Mouse (Mus musculus) brown adipose tissue, adult 24 weeks (tissue): Measurements from ENCODE around the gene Dab1. TPM values are rescaled to one million over a fixed set of nuclear protein-coding genes. Genes with fewer than 3 reads are reported as not detected.

ENCODE experiments used
- H3K27ac ChIP-seq: fragments of 200-500 bp; replicated peaks from 2 replicates; pipeline ENCODE4 v1.5.1; 2012; ENCODE audit warnings: low read depth, mild to moderate bottlenecking, low read length
- H3K4me1 ChIP-seq: fragments of 200-500 bp; 2 replicates; pipeline ENCODE4 v1.6.1; 2012; ENCODE audit warnings: low read length, mixed read lengths; ENCODE audit not compliant: control insufficient read depth, insufficient read depth, insufficient read length
- H3K4me3 ChIP-seq: fragments of 200-500 bp; 2 replicates; pipeline ENCODE4 v1.5.1; 2012; ENCODE audit warnings: low read depth, mild to moderate bottlenecking, low read length, moderate library complexity; ENCODE audit not compliant: insufficient read depth
- polyA plus RNA-seq: library from polyadenylated mRNA; stranded (reverse); fragments of >200 nt; gene quantifications from 2 replicates; pipeline ENCODE4 v1.2.4, GENCODE M21; 2012; ENCODE audit not compliant: missing spikeins, insufficient read depth, insufficient read length

Dab1 gene
- polyA plus RNA-seq, 1 experiment, result not detected

DNA sequence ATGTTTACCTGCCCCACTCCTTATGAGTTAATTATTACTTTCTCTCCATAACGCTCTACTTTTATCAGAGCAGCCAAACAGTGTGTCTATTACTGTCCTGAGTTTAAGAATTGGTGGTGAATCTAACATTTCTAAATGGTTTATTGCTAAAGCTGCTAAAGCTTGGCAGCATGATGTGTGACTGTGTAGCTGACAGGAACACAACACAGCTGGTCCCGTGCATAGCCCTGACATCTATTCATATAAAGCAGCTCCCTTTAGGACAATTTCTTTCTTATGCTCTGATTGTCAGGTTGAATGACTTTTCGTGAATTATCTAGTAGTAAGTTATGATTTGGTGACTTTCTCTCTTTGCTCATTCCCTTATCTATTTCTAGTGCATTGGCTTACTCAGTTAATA, 329.1 kb downstream of the Dab1 start:
- Histone ChIP-seq H3K4me1 (no peaks in the 10 kb centered on the region), H3K4me3 (no peak overlapping the region), H3K27ac (no peak overlapping the region)

GRCm38 (mm10) chr4:103953652-103954220, 334.6 kb downstream of the Dab1 start:
- no peaks in the 10 kb centered on the region for H3K4me1 ChIP-seq
- no peak overlapping the region for H3K4me3 ChIP-seq
- H3K27ac ChIP-seq, result no peak overlapping the region

GRCm38 (mm10) chr4:103961134-103962049, 342.2 kb downstream of the Dab1 start:
- no peaks in the 10 kb centered on the region for H3K4me1 ChIP-seq
- H3K4me3 ChIP-seq, result no peak overlapping the region
- H3K27ac ChIP-seq, result no peak overlapping the region

GRCm38 (mm10) chr4:103969906-103970305, 350.7 kb downstream of the Dab1 start:
- Histone ChIP-seq H3K4me3 (no peak overlapping the region), H3K4me1 (no peaks in the 10 kb centered on the region), H3K27ac (no peak overlapping the region)

DNA sequence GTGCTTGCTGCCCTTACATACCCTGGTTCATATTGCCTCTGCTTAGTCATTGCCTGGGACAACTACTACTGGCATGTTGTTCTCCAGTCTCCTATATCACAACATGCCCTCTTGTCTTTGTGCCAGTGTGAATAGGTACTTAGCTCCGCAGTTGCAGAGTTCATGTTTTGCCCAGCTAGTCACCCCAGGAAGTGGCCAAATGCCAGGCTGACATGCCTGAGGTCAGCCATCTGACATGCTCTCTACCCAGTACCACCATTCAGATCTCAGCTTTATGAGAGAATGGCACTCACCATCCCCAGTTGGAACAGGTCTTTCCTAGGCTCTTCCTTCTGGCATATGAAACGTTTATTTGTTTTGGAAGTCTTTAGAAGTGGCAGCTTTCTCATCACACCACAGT, 355.4 kb downstream of the Dab1 start:
- no peak overlapping the region for H3K27ac ChIP-seq
- H3K4me1 ChIP-seq, result no peaks in the 10 kb centered on the region
- no peak overlapping the region for H3K4me3 ChIP-seq

DNA sequence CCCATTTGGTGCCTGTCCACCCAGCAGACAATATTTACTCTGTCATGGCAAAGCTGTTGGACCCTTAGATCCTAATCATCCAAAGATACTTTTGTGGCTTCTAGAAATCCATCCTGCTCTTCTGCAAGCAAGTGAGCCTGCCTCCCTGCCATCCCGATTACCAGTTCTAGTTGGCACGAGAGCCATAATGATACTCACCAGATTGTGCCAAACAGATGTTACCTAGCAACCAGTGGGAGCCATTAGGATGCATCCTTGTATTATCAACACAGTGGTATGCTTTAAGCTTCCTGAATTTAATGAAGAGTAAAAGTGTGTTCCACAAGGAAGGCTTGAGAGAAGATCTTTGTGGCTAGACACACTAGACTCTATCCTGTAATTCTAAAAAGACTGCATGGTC, 355.8 kb downstream of the Dab1 start:
- Histone ChIP-seq H3K4me1 (no peaks in the 10 kb centered on the region), H3K27ac (no peak overlapping the region), H3K4me3 (no peak overlapping the region)

DNA sequence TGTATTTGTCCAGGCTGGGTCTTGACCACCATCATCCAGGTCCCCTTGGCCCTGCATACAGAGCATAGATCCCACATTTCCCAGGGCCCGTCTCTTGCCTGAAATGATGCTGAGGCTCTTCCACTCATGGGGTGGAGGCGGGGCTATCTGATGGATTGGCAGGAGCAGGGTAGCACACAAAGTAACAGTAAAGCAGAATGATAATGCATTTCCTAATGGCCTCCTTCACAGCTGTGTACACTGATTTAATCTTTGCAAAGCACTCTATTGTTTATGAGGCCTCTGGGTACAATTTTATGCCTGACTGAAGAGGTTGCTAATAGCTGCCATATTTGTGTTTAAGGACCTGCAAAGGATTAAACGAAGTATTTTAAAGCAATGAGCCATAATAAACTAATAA, 374.7 kb downstream of the Dab1 start:
- no peaks in the 10 kb centered on the region for H3K4me1 ChIP-seq
- H3K4me3 ChIP-seq, result no peak overlapping the region
- no peak overlapping the region for H3K27ac ChIP-seq

DNA sequence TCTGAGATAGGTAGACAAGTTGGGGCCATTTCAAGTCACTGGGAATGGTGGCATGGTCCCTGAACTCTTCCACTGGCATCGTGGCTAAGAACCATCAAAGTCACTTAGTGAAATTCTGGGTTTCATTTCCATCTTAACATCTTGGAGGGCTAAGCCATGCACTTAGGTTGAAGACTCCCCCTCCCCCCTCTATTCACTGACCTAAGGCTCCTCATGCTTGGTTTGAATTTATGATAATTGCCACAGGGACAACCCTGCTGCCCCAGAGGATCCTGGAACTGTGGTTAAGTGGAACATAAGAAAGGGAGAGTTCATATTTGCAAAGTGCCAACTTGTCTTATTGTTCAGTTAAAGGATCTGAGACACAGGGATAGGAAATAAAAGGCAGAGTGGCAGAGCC, 375.2 kb downstream of the Dab1 start:
- no peaks in the 10 kb centered on the region for H3K4me1 ChIP-seq

DNA sequence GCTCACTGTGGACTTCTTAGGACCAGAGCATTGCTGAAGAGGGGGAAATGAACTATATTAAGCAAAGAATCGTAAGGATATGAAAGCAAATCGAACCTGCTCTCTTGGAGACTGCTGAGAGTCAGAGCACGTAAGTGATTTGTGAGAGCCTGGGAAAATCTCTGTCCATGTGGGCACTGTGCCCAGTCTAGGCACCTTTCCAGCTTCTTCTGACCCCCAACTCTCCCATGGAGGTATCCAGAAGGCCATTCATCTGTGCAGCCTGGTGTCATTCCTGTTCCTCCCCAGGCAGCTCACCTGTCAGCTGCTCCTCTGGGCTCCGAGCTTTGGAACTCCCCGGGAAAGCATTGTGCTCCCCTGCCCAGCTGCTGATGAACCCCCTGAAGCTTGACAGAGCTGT, 389.2 kb downstream of the Dab1 start:
- no peak overlapping the region for H3K27ac ChIP-seq
- H3K4me1 ChIP-seq, result no peaks in the 10 kb centered on the region
- no peak overlapping the region for H3K4me3 ChIP-seq

More for the DNA sequence above, 375.2 kb downstream of the Dab1 start:
- H3K4me3 ChIP-seq, result no peak overlapping the region
- H3K27ac ChIP-seq, result no peak overlapping the region

GRCm38 (mm10) chr4:104011683-104012082, 392.5 kb downstream of the Dab1 start:
- H3K4me3 ChIP-seq, result no peak overlapping the region
- H3K4me1 ChIP-seq, result no peaks in the 10 kb centered on the region
- H3K27ac ChIP-seq, result no peak overlapping the region

DNA sequence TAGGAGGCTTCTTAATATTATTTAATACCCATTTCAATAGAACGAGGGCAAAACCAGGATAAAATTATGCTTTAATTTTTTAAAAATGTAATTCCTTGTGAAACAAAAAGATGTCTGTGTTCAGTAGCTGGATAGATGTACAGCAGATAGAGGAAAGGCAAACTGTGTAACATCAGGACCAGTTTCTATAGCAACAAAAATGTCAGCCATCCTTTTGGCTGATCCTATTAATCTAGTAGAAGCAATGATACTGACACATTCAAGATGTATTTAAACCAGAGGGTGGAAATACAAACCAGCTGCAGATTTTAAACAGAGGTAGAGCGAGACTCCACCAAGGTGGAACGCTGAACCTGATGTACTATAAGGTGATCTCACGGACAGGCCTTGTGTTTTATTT, 393.0 kb downstream of the Dab1 start:
- Histone ChIP-seq H3K4me1 (no peaks in the 10 kb centered on the region), H3K27ac (no peak overlapping the region), H3K4me3 (no peak overlapping the region)

DNA sequence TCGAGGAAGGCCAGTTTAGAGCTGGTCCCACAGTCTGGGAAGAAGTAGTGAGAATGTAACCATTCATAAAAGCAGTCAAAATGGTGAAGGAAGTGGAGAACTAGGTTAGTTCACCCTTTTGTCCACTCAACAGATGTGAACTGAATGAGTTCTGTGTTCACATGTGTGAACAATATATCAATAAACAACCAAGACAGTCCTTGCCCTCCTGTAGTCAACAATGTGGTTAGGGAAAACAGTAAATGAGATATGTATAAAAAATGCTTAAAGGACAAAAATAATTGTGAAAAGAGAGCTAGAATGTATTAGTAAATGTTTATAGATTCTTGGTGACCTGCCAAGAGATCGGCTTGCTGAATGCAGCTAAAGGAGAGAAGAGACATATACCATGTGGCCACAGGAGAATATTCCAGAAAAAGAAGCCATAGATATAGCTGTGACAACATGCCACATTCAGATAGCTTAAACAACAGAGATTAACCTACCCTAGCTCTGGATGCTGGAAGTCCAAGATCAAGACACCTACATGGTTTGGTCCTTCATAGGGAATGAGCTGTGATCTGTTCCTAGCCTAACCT, 406.0 kb downstream of the Dab1 start:
- H3K4me3 ChIP-seq, result no peak overlapping the region
- H3K4me1 ChIP-seq, result no peaks in the 10 kb centered on the region
- no peak overlapping the region for H3K27ac ChIP-seq

DNA sequence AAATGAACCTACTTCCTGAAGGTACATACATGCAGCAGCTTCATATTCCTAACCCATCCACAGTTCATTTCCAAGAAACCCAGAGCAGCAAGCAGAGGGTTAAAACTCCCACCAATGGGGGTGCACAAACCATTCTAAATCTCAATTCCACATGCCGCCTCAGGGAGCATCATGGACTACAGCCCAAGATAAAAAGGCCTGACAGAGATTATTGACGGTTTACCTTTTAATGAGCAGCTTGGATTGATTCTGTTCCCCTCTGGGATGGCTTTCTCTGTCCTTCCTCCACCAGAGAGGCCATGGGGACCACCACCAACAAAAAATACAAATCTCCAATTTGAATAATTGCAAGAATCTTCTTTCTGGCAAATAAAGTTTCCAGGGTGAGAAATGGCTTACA, 407.7 kb downstream of the Dab1 start:
- no peak overlapping the region for H3K27ac ChIP-seq
- no peaks in the 10 kb centered on the region for H3K4me1 ChIP-seq

GRCm38 (mm10) chr4:104027239-104027638, 408.1 kb downstream of the Dab1 start:
- Histone ChIP-seq H3K4me1 (no peaks in the 10 kb centered on the region), H3K4me3 (no peak overlapping the region)

More for the DNA sequence above, 407.7 kb downstream of the Dab1 start:
- no peak overlapping the region for H3K4me3 ChIP-seq

DNA sequence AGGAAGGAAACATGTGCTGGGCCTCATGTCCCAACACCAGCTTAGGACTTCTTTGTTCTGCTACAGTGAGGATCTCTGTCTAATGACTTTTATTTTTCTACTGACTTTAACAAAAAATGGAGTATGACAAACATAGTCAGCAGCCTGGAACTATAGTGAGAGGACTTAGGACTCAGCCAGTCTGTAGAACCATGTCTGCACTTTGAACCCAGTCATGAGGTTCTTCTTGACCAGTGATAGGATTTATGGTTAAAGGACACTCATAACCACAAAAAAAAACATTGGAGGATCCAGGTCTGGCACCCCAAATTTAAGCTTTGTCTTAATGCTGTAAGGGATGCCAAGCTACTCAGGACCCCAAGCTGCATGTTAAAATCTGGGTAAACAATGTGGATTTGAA, 416.9 kb downstream of the Dab1 start:
- H3K4me1 ChIP-seq, result no peaks in the 10 kb centered on the region
- H3K4me3 ChIP-seq, result no peak overlapping the region

More at GRCm38 (mm10) chr4:104027239-104027638, 408.1 kb downstream of the Dab1 start:
- H3K27ac ChIP-seq, result no peak overlapping the region

More for the DNA sequence above, 416.9 kb downstream of the Dab1 start:
- no peak overlapping the region for H3K27ac ChIP-seq
